Comparison of ENCODE assay signal across 8 mouse cellular contexts in the genomic region with DNA sequence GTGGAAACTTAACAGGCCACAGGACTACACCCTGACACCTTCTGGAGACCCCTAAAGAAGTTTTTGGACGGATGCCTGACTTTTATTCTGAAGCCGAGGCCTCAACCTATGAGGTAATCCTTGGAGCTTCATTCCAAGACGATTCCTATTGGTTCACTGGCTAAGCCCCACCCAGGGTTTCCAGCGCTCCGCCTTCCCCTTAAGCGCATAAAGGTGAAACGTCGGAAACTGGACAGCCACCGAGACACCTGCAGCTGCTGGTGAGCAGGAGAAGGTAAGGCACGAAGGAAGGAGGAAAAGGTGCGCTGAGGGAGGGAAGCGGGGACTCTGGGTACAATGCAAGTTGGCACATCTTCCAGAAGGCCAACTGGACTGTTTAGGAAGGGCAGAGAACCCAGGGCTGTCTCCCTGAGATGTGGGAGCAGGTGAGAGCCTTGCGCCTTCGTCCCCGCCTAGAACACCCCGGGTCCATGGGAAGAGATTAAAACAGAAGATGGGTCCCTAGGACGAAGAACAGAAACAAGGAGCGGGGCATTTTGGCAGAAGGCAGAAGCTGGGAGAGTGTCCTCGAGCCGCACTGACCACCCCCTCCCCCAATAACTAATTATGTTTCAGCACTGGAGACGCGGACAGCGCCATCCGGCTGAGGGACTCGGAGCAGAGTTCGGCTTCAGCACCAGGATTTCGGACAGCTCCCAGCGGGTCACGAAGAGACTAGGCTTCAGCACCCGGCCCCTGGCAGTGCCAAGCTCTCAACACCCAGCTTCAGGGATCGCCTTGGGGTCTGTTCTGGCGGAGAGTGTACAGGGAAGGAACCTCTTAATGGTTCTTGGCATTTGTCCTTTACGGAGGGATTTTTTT. TPM values are rescaled to one million over a fixed set of nuclear protein-coding genes. Genes with fewer than 3 reads are reported as not detected.
DNase-seq lines count a peak whose midpoint lies in the region; ATAC-seq and TF ChIP-seq lines count a peak whose summit lies in the region.

No protein-coding gene starts in this region.

- H3K36me3 ChIP-seq in G1E (replicated peaks): no peaks in the 10 kb centered on the region
- no peaks in the 10 kb centered on the region for H3K36me3 ChIP-seq in forebrain, embryonic 15.5 days
- no peaks in the 10 kb centered on the region for H3K36me3 ChIP-seq in hindbrain, embryonic 12.5 days

- H3K4me2 ChIP-seq in forebrain, embryonic 15.5 days (replicated peaks): peak overlapping the region; percentile 57
- H3K4me2 ChIP-seq in hindbrain, embryonic 12.5 days (replicated peaks): peak overlapping the region; percentile 45

- TF ChIP-seq CTCF in G1E (IDR thresholded peaks at IDR 0.05; ENCODE audit: low read depth, low read length): no peak

- peak overlapping the region; percentile 57 for H3K9ac ChIP-seq in forebrain, embryonic 15.5 days (replicated peaks)
- H3K9ac ChIP-seq in hindbrain, embryonic 12.5 days: peak overlapping the region; percentile 55

- WGBS in forebrain, embryonic 15.5 days: 1% methylated on average over 33 of the region's 33 CpGs
- 1% methylated on average over 33 of the region's 33 CpGs for WGBS in hindbrain, embryonic 12.5 days

- 0 out of 2 replicates have a peak overlapping the region, but pooled peaks have one; percentile 29 for H3K27ac ChIP-seq in forebrain, embryonic 15.5 days (replicated peaks)
- H3K27ac ChIP-seq in hindbrain, embryonic 12.5 days: no peak overlapping the region

- no peaks in the 10 kb centered on the region for H3K9me3 ChIP-seq in G1E (replicated peaks)
- H3K9me3 ChIP-seq in forebrain, embryonic 15.5 days: no peaks in the 10 kb centered on the region
- no peaks in the 10 kb centered on the region for H3K9me3 ChIP-seq in hindbrain, embryonic 12.5 days (replicated peaks)

- DNase-seq in G1E (ENCODE audit: low spot score): peak; percentile 80
- peak; percentile 83 for DNase-seq in c-Kit-positive CD71-positive TER-119-positive erythroid progenitor cells, embryonic 14.5 days (ENCODE audit: low spot score)
- DNase-seq in layer of hippocampus, postnatal 10 days (ENCODE audit: low spot score in 2 of 2): peak; percentile 83 to 86
- peak; percentile 94 for DNase-seq in lung, postnatal 36 days
- peak; percentile 91 for DNase-seq in retina, postnatal 1 day
- DNase-seq in thymus, postnatal 4 days: peak; percentile 98

- H3K4me3 ChIP-seq in G1E (ENCODE audit: low read depth, low read length): no peak overlapping the region
- peak overlapping the region; percentile 52 for H3K4me3 ChIP-seq in forebrain, embryonic 15.5 days
- H3K4me3 ChIP-seq in hindbrain, embryonic 12.5 days: peak overlapping the region; percentile 38

- H3K4me1 ChIP-seq in G1E (ENCODE audit: insufficient read depth, low read depth, low read length): no peaks in the 10 kb centered on the region
- H3K4me1 ChIP-seq in forebrain, embryonic 15.5 days: peaks cover 10% of the 10 kb centered on the region; the same call in 1 of the 2 replicates
- H3K4me1 ChIP-seq in hindbrain, embryonic 12.5 days: peaks cover 10% of the 10 kb centered on the region; the same call in 1 of the 2 replicates

- peaks cover 36% of the 10 kb centered on the region for H3K27me3 ChIP-seq in G1E (ENCODE audit: insufficient read depth, low read length)
- H3K27me3 ChIP-seq in forebrain, embryonic 15.5 days: peaks cover 11% of the 10 kb centered on the region; the same call in 1 of the 2 replicates
- peaks cover 35% of the 10 kb centered on the region for H3K27me3 ChIP-seq in hindbrain, embryonic 12.5 days

- peak; percentile 34 for ATAC-seq in G1E (ENCODE audit: extremely low read depth, insufficient number of reproducible peaks, low FRiP score, poor library complexity, severe bottlenecking)
- peak; percentile 92 for ATAC-seq in forebrain, embryonic 15.5 days (replicated peaks)
- ATAC-seq in hindbrain, embryonic 12.5 days (ENCODE audit: low FRiP score): peak; percentile 70

RNA-seq across cellular contexts. Expression of a gene that starts 14.8 kb away (rescaled TPM):
- total RNA-seq in G1E (2014; fragmentation: Nextera tagmentation) (14.4 and 16.5 TPM in 2 replicates), G1E (2017) (17.8 and 18.9 TPM in 2 replicates)
- 20.1 and 20.7 TPM in 2 replicates for polyA plus RNA-seq in G1E (2012)
- polyA plus RNA-seq in forebrain, embryonic 15.5 days (2015; fragmentation: Nextera tagmentation; extraction: Ambion mirVana): 21.4 and 22.9 TPM in 2 replicates
- polyA plus RNA-seq in hindbrain, embryonic 12.5 days (2016; fragmentation: Nextera tagmentation; extraction: Ambion mirVana): 19.5 and 19.8 TPM in 2 replicates
- 10 to 100 TPM; 45.3 to 46.5 TPM for total RNA-seq in layer of hippocampus, postnatal 10 days (2021)

RNA-seq across cellular contexts. Expression of a gene that starts 23.1 kb away (rescaled TPM):
- total RNA-seq in G1E (2014; fragmentation: Nextera tagmentation): 22.4 and 26.8 TPM in 2 replicates
- total RNA-seq in G1E (2017): 13.0 and 14.4 TPM in 2 replicates
- polyA plus RNA-seq in G1E (2012): 61.8 and 62.4 TPM in 2 replicates
- 30.7 and 31.2 TPM in 2 replicates for polyA plus RNA-seq in forebrain, embryonic 15.5 days (2015; fragmentation: Nextera tagmentation; extraction: Ambion mirVana)
- 38.7 and 39.2 TPM in 2 replicates for polyA plus RNA-seq in hindbrain, embryonic 12.5 days (2016; fragmentation: Nextera tagmentation; extraction: Ambion mirVana)
- total RNA-seq in layer of hippocampus, postnatal 10 days (2021): 10 to 100 TPM; 44.5 to 45.6 TPM

RNA-seq across cellular contexts. Expression of a gene that starts 34.8 kb away (rescaled TPM):
- total RNA-seq in G1E (2014; fragmentation: Nextera tagmentation) (15.2 and 16.2 TPM in 2 replicates), G1E (2017) (4.9 and 5.7 TPM in 2 replicates)
- polyA plus RNA-seq in G1E (2012): 7.4 and 8.1 TPM in 2 replicates
- polyA plus RNA-seq in forebrain, embryonic 15.5 days (2015; fragmentation: Nextera tagmentation; extraction: Ambion mirVana): 1.3 and 1.7 TPM in 2 replicates
- 2.3 and 2.5 TPM in 2 replicates for polyA plus RNA-seq in hindbrain, embryonic 12.5 days (2016; fragmentation: Nextera tagmentation; extraction: Ambion mirVana)
- 1 to 10 TPM; 5.2 to 5.9 TPM for total RNA-seq in layer of hippocampus, postnatal 10 days (2021)

RNA-seq across cellular contexts. Expression of a gene that starts 50.9 kb away (rescaled TPM):
- total RNA-seq in G1E (2014; fragmentation: Nextera tagmentation) (8.1 and 12.3 TPM in 2 replicates), G1E (2017) (55.9 and 64.1 TPM in 2 replicates)
- 12.2 and 12.7 TPM in 2 replicates for polyA plus RNA-seq in G1E (2012)
- 10.9 and 13.6 TPM in 2 replicates for polyA plus RNA-seq in forebrain, embryonic 15.5 days (2015; fragmentation: Nextera tagmentation; extraction: Ambion mirVana)
- polyA plus RNA-seq in hindbrain, embryonic 12.5 days (2016; fragmentation: Nextera tagmentation; extraction: Ambion mirVana): 37.1 and 37.2 TPM in 2 replicates
- 1 to 10 TPM; 5.7 to 7.3 TPM for total RNA-seq in layer of hippocampus, postnatal 10 days (2021)

RNA-seq across cellular contexts. Expression of a gene that starts 58.1 kb away (rescaled TPM):
- total RNA-seq in G1E (2014; fragmentation: Nextera tagmentation) (19.9 and 22.0 TPM in 2 replicates), G1E (2017) (32.3 and 36.2 TPM in 2 replicates)
- polyA plus RNA-seq in G1E (2012): 27.3 and 36.6 TPM in 2 replicates
- polyA plus RNA-seq in forebrain, embryonic 15.5 days (2015; fragmentation: Nextera tagmentation; extraction: Ambion mirVana): 59.7 and 63.2 TPM in 2 replicates
- 59.2 and 63.0 TPM in 2 replicates for polyA plus RNA-seq in hindbrain, embryonic 12.5 days (2016; fragmentation: Nextera tagmentation; extraction: Ambion mirVana)
- 10 to 100 TPM; 48.3 to 53.7 TPM for total RNA-seq in layer of hippocampus, postnatal 10 days (2021)

Comparison
In these comparisons a context has a peak if more than half of its experiments do, and no peak if none do; other contexts are left out.
1. ATAC-seq: peak in every context shown above with its lines; median percentile 92 in forebrain, embryonic 15.5 days; 70 in hindbrain, embryonic 12.5 days; 34 in G1E.